Mouse (Mus musculus) midbrain, embryonic 10.5 days (tissue): ENCODE measurements at regions not wholly inside any gene's neighbourhood (a gene's known extent, or its start where the extent isn't known, plus 50 kb on each side); places are given as distances from the start of the nearest gene placed in this dataset.

Source experiments
- DNase-seq: peaks from one replicate; pipeline ENCODE4 v3.0.0-alpha.2; 2017; ENCODE audit warnings: low spot score
- H3K27ac ChIP-seq: fragments of 300-500 bp; sonication (generic); replicated peaks from 2 replicates; pipeline ENCODE4 v1.5.1; 2016; ENCODE audit warnings: mild to moderate bottlenecking
- H3K27me3 ChIP-seq: fragments of 300-500 bp; sonication (generic); 2 replicates; pipeline ENCODE4 v1.6.1; 2016; ENCODE audit warnings: low read depth, mild to moderate bottlenecking; ENCODE audit not compliant: poor library complexity, severe bottlenecking
- H3K36me3 ChIP-seq: fragments of 300-500 bp; sonication (generic); 2 replicates; pipeline ENCODE4 v1.6.1; 2016; ENCODE audit warnings: mild to moderate bottlenecking, moderate library complexity
- H3K4me1 ChIP-seq: fragments of 300-500 bp; sonication (generic); 2 replicates; pipeline ENCODE4 v1.6.1; 2016
- H3K4me3 ChIP-seq: fragments of 300-500 bp; sonication (generic); 2 replicates; pipeline ENCODE4 v1.5.1; 2016; ENCODE audit warnings: mild to moderate bottlenecking, moderate library complexity
- H3K9me3 ChIP-seq: fragments of 300-500 bp; sonication (generic); replicated peaks from 2 replicates; pipeline ENCODE4 v1.6.1; 2016; ENCODE audit warnings: mild to moderate bottlenecking
- WGBS: fragments of 180-500 bp; shearing (Covaris S2); methylation state at CpG from one replicate; pipeline ENCODE4 v1.1.7; 2016; 5-methylcytosine and 5-hydroxymethylcytosine counted together

GRCm38 (mm10) chr12:25265066-25265465 is 168.1 kb upstream of the Id2 start:
- Histone ChIP-seq H3K36me3 (no peaks in the 10 kb centered on the region), H3K4me1 (peaks cover 14% of the 10 kb centered on the region; the same call in 1 of the 2 replicates), H3K4me3 (no peak overlapping the region), H3K27me3 (peaks cover 12% of the 10 kb centered on the region), H3K9me3 (no peaks in the 10 kb centered on the region), H3K27ac (no peak overlapping the region)
- DNase-seq = no peak
- 85% methylated on average over 13 of the region's 13 CpGs for WGBS

- WGBS = 94% methylated on average over 3 of the region's 3 CpGs
- peaks cover 12% of the 10 kb centered on the region for H3K27me3 ChIP-seq
- H3K27ac ChIP-seq = no peak overlapping the region; the same call in 1 of the 2 replicates
- H3K9me3 ChIP-seq = no peaks in the 10 kb centered on the region
- H3K36me3 ChIP-seq = no peaks in the 10 kb centered on the region
- H3K4me3 ChIP-seq = no peak overlapping the region
- H3K4me1 ChIP-seq = peaks cover 11% of the 10 kb centered on the region; the same call in 1 of the 2 replicates
- DNase-seq = no peak
These were observed 167.5 kb upstream of the Id2 start for GRCm38 (mm10) chr12:25264408-25264807.

- no peaks in the 10 kb centered on the region for H3K36me3 ChIP-seq
- H3K9me3 ChIP-seq = no peaks in the 10 kb centered on the region
- 0 out of 2 replicates have a peak, but pooled peaks cover 5% of the 10 kb centered on the region for H3K4me1 ChIP-seq
- no peak overlapping the region for H3K27ac ChIP-seq
- H3K4me3 ChIP-seq = no peak overlapping the region
- DNase-seq = no peak
- H3K27me3 ChIP-seq = peaks cover 12% of the 10 kb centered on the region
- WGBS = 82% methylated on average over 3 of the region's 3 CpGs
These were observed 165.5 kb upstream of the Id2 start for GRCm38 (mm10) chr12:25262461-25262860.

GRCm38 (mm10) chr12:25259123-25259522 is 162.2 kb upstream of the Id2 start:
- H3K9me3 ChIP-seq = no peaks in the 10 kb centered on the region
- no peaks in the 10 kb centered on the region for H3K36me3 ChIP-seq
- 95% methylated on average over 2 of the region's 2 CpGs for WGBS

GRCm38 (mm10) chr12:25256268-25256667 is 159.3 kb upstream of the Id2 start:
- H3K9me3 ChIP-seq = peaks cover 6% of the 10 kb centered on the region; the same call in 1 of the 2 replicates
- H3K27ac ChIP-seq = no peak overlapping the region
- WGBS = 85% methylated on average over 6 of the region's 6 CpGs
- H3K27me3 ChIP-seq = no peaks in the 10 kb centered on the region
- peaks cover 2% of the 10 kb centered on the region; the same call in 1 of the 2 replicates for H3K4me1 ChIP-seq
- DNase-seq = no peak
- no peaks in the 10 kb centered on the region for H3K36me3 ChIP-seq
- no peak overlapping the region for H3K4me3 ChIP-seq

More at GRCm38 (mm10) chr12:25259123-25259522, 162.2 kb upstream of the Id2 start:
- no peak overlapping the region for H3K27ac ChIP-seq
- DNase-seq = no peak
- no peaks in the 10 kb centered on the region for H3K27me3 ChIP-seq
- H3K4me1 ChIP-seq = no peaks in the 10 kb centered on the region
- no peak overlapping the region for H3K4me3 ChIP-seq

GRCm38 (mm10) chr12:25254716-25255115 is 157.8 kb upstream of the Id2 start:
- DNase-seq = no peak
- Histone ChIP-seq H3K27ac (no peak overlapping the region), H3K9me3 (peaks cover 6% of the 10 kb centered on the region; the same call in 1 of the 2 replicates), H3K36me3 (no peaks in the 10 kb centered on the region), H3K4me1 (peaks cover 12% of the 10 kb centered on the region), H3K4me3 (no peak overlapping the region), H3K27me3 (no peaks in the 10 kb centered on the region)
- WGBS = 88% methylated on average over 6 of the region's 6 CpGs

- no peak for DNase-seq
- Histone ChIP-seq H3K4me3 (no peak overlapping the region), H3K27me3 (no peaks in the 10 kb centered on the region), H3K9me3 (peaks cover 6% of the 10 kb centered on the region; the same call in 1 of the 2 replicates), H3K36me3 (no peaks in the 10 kb centered on the region), H3K4me1 (peaks cover 18% of the 10 kb centered on the region), H3K27ac (no peak overlapping the region)
- 84% methylated on average over 6 of the region's 6 CpGs for WGBS
These were observed 156.0 kb upstream of the Id2 start for GRCm38 (mm10) chr12:25252776-25253510.

- DNase-seq = no peak
- peak overlapping the region; percentile 65; the same call in 1 of the 2 replicates for H3K27ac ChIP-seq
- H3K4me3 ChIP-seq = no peak overlapping the region
- WGBS = 85% methylated on average over 4 of the region's 4 CpGs
- H3K4me1 ChIP-seq = peaks cover 18% of the 10 kb centered on the region
- H3K36me3 ChIP-seq = no peaks in the 10 kb centered on the region
- H3K27me3 ChIP-seq = no peaks in the 10 kb centered on the region
- peaks cover 6% of the 10 kb centered on the region; the same call in 1 of the 2 replicates for H3K9me3 ChIP-seq
These were observed 154.7 kb upstream of the Id2 start for GRCm38 (mm10) chr12:25251411-25252171.

GRCm38 (mm10) chr12:25250881-25251280 is 153.9 kb upstream of the Id2 start:
- Histone ChIP-seq H3K4me1 (peaks cover 18% of the 10 kb centered on the region), H3K27me3 (no peaks in the 10 kb centered on the region), H3K36me3 (no peaks in the 10 kb centered on the region), H3K9me3 (peaks cover 6% of the 10 kb centered on the region; the same call in 1 of the 2 replicates), H3K27ac (peak overlapping the region; percentile 65), H3K4me3 (no peak overlapping the region)
- DNase-seq = no peak
- 31% methylated on average over 3 of the region's 3 CpGs for WGBS

GRCm38 (mm10) chr12:25248681-25249366 is 151.9 kb upstream of the Id2 start:
- Histone ChIP-seq H3K36me3 (no peaks in the 10 kb centered on the region), H3K27ac (no peak overlapping the region; the same call in 1 of the 2 replicates), H3K27me3 (no peaks in the 10 kb centered on the region), H3K9me3 (peaks cover 6% of the 10 kb centered on the region; the same call in 1 of the 2 replicates), H3K4me3 (no peak overlapping the region), H3K4me1 (peaks cover 18% of the 10 kb centered on the region)
- DNase-seq = no peak
- 81% methylated on average over 13 of the region's 13 CpGs for WGBS

GRCm38 (mm10) chr12:25246566-25246965 is 149.6 kb upstream of the Id2 start:
- Histone ChIP-seq H3K4me1 (peaks cover 18% of the 10 kb centered on the region), H3K27ac (no peak overlapping the region), H3K36me3 (no peaks in the 10 kb centered on the region), H3K4me3 (no peak overlapping the region), H3K27me3 (no peaks in the 10 kb centered on the region), H3K9me3 (no peaks in the 10 kb centered on the region)
- DNase-seq = no peak
- whole genome bisulfite sequencing = 91% methylated on average over 7 of the region's 7 CpGs

GRCm38 (mm10) chr12:25245661-25246060 is 148.7 kb upstream of the Id2 start:
- H3K36me3 ChIP-seq = no peaks in the 10 kb centered on the region
- no peaks in the 10 kb centered on the region for H3K9me3 ChIP-seq
- WGBS = 89% methylated on average over 5 of the region's 5 CpGs
- H3K27me3 ChIP-seq = no peaks in the 10 kb centered on the region
- H3K4me3 ChIP-seq = no peak overlapping the region
- peaks cover 10% of the 10 kb centered on the region for H3K4me1 ChIP-seq
- DNase-seq = no peak
- no peak overlapping the region for H3K27ac ChIP-seq
